Mouse (Mus musculus) liver, embryonic 14.5 days (tissue): ENCODE measurements around the gene Cd274. TPM values are rescaled to one million over a fixed set of nuclear protein-coding genes. Genes with fewer than 3 reads are reported as not detected.

Experiments used
- ATAC-seq: fragments of 200-750 bp; cut with Nextera tagmentation; 2 replicates; pipeline ENCODE4 v1.8.0; 2017; ENCODE audit warnings: moderate number of reproducible peaks, mild to moderate bottlenecking, moderate library complexity; ENCODE audit not compliant: insufficient read depth
- DNase-seq, 3 experiments: peaks; one replicate each; pipeline ENCODE4 v3.0.0-alpha.2; 2012 to 2013; ENCODE audit warnings: low read depth in 3 of 3, low spot score in 3 of 3
- H3K27ac ChIP-seq: fragments of 300-500 bp; sonication (generic); 2 replicates; pipeline ENCODE4 v1.5.1; 2014; ENCODE audit warnings: moderate library complexity, mild to moderate bottlenecking, control low read depth, inconsistent platforms
- H3K27me3 ChIP-seq: fragments of 300-500 bp; sonication (generic); 2 replicates; pipeline ENCODE4 v1.6.1; 2014; ENCODE audit warnings: mild to moderate bottlenecking, low read length, moderate library complexity; ENCODE audit not compliant: control insufficient read depth, insufficient read depth
- H3K36me3 ChIP-seq: fragments of 300-500 bp; sonication (generic); replicated peaks from 2 replicates; pipeline ENCODE4 v1.6.1; 2014; ENCODE audit warnings: low read depth; ENCODE audit not compliant: control insufficient read depth, insufficient read depth
- H3K4me1 ChIP-seq, 2 experiments: fragments of 200-500 bp in 1 of 2; fragments of 300-500 bp in 1 of 2; sonication (generic) in 1 of 2; replicated peaks; 2 replicates each; pipeline ENCODE4 v1.6.1; 2012 to 2014; ENCODE audit warnings: antibody characterized with exemption in 1 of 2, inconsistent platforms in 1 of 2, low read length in 1 of 2; ENCODE audit not compliant: control insufficient read depth in 2 of 2, insufficient read depth in 2 of 2
- H3K4me2 ChIP-seq: fragments of 300-500 bp; sonication (generic); 2 replicates; pipeline ENCODE4 v1.6.1; 2014; ENCODE audit warnings: low read depth, mild to moderate bottlenecking, control low read depth, moderate library complexity
- H3K4me3 ChIP-seq, 2 experiments: fragments of 200-500 bp in 1 of 2; fragments of 300-500 bp in 1 of 2; sonication (generic) in 1 of 2; 2 replicates each; pipeline ENCODE4 v1.5.1; 2012 to 2014; ENCODE audit warnings: low read depth in 2 of 2, low read length in 2 of 2, mild to moderate bottlenecking in 2 of 2, control low read depth in 1 of 2, inconsistent platforms in 1 of 2, moderate library complexity in 1 of 2; ENCODE audit not compliant: insufficient read depth in 1 of 2
- H3K9ac ChIP-seq: fragments of 300-500 bp; sonication (generic); replicated peaks from 2 replicates; pipeline ENCODE4 v1.6.1; 2014; ENCODE audit warnings: mild to moderate bottlenecking, control low read depth, moderate library complexity
- H3K9me3 ChIP-seq: fragments of 300-500 bp; sonication (generic); 2 replicates; pipeline ENCODE4 v1.6.1; 2016; ENCODE audit warnings: low read length, mixed read lengths; ENCODE audit not compliant: control insufficient read depth
- CTCF ChIP-seq: IDR thresholded peaks from 2 replicates; pipeline ENCODE4 v1.5.1; 2016; ENCODE audit warnings: antibody characterized with exemption, low read depth, control low read depth
- EP300 ChIP-seq: IDR thresholded peaks from 2 replicates; pipeline ENCODE4 v1.6.1; 2016; ENCODE audit warnings: antibody characterized with exemption, low read depth
- WGBS: fragments of 180-500 bp; shearing (Covaris S2); extraction: QIAGEN DNeasy Blood & Tissue Kit; methylation state at CpG from one replicate; pipeline ENCODE4 v1.1.7; 2014; ENCODE audit not compliant: insufficient replicate concordance; 5-methylcytosine and 5-hydroxymethylcytosine counted together
- polyA plus RNA-seq, 2 experiments: library from polyadenylated mRNA; depleted of rRNA in 1 of 2; stranded (reverse) in 1 of 2; unstranded in 1 of 2; fragments of >200 nt; fragmentation: Nextera tagmentation in 1 of 2; extraction: Ambion mirVana in 1 of 2; gene quantifications; 2 replicates each; pipeline versions ENCODE4 v1.2.1 to v1.2.3; 2012 to 2014

Cd274 gene
- polyA plus RNA-seq, 2 experiments, result 0.10 to 0.75 TPM

GRCm38 (mm10) chr19:29326396-29326795, 40.9 kb upstream of the Cd274 start:
- TF ChIP-seq CTCF (no peak), EP300 (no peak)
- ATAC-seq, result no peak
- no peak for DNase-seq
- H3K4me1 ChIP-seq, result peaks cover 3 to 10% of the 10 kb centered on the region in 2 experiments; a peak in 3 of 4 replicates
- no peaks in the 10 kb centered on the region for H3K36me3 ChIP-seq
- no peak overlapping the region for H3K4me2 ChIP-seq
- H3K4me3 ChIP-seq, result no peak overlapping the region
- no peak overlapping the region for H3K27ac ChIP-seq
- H3K9ac ChIP-seq, result no peak overlapping the region
- H3K27me3 ChIP-seq, result 0 out of 2 replicates have a peak, but pooled peaks cover 2% of the 10 kb centered on the region
- 88% methylated on average over 4 of the region's 4 CpGs for WGBS
- H3K9me3 ChIP-seq, result no peaks in the 10 kb centered on the region

DNA sequence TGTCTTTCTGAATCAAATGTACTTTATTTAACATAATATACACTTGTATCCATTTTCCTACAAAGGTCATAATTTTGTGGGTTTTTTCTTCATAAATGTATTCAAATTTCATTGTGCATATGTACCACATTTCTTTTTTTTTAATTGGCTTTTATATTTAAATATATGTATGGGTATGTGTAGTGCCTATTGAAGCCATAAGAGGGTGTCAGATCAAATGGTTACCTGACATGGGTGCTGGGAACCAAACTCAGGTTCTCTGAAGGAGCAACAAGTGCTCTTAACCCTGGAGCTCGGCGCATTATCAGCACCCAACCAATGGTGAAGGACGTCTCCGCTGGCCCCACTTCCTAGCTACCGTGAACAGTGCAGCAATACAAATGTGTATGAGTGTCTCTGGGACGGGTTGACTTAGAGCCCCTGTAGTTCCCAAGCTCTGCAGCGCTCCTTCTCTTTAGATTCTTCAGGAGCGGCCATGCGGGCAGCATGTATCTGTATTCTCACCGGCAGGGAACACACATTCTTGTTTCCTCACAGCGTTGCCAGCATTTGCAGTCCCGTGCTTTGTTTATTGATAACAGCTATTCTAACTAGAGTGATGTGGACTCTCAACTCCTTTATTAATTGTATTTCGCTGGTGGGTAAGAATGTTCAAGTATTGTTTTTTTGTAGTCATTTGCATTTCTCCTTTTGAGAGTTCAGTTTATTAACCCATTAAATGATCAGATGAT, 40.3 kb upstream of the Cd274 start:
- no peak overlapping the region for H3K9ac ChIP-seq
- 0 out of 2 replicates have a peak, but pooled peaks cover 2% of the 10 kb centered on the region for H3K27me3 ChIP-seq
- no peak overlapping the region for H3K4me3 ChIP-seq
- H3K9me3 ChIP-seq, result no peaks in the 10 kb centered on the region
- WGBS, result 72% methylated on average over 13 of the region's 13 CpGs
- TF ChIP-seq CTCF (no peak), EP300 (no peak)
- no peak for ATAC-seq
- no peak overlapping the region for H3K27ac ChIP-seq
- H3K4me1 ChIP-seq, result peaks cover 3 to 10% of the 10 kb centered on the region in 2 experiments; a peak in 3 of 4 replicates
- no peaks in the 10 kb centered on the region for H3K36me3 ChIP-seq
- H3K4me2 ChIP-seq, result no peak overlapping the region
- no peak for DNase-seq

GRCm38 (mm10) chr19:29334068-29334745, 33.0 kb upstream of the Cd274 start, which contains the start of gene Rln1:
TSS of gene Rln1 (minus strand) at chr19:29334670.
- peak within 1 kb of the TSS; percentile 38 for H3K4me2 ChIP-seq
- no peaks in the 10 kb centered on the region for H3K4me1 ChIP-seq
- H3K9me3 ChIP-seq, result no peaks in the 10 kb centered on the region
- DNase-seq (no peak), ATAC-seq (no peak)
- peak within 1 kb of the TSS; percentile 4 to 13; a peak in 1 of 4 replicates for H3K4me3 ChIP-seq
- 6% methylated on average over 23 of the region's 23 CpGs for WGBS
- peaks cover 24% of the 10 kb centered on the region for H3K27me3 ChIP-seq
- no peak within 1 kb of the TSS for H3K27ac ChIP-seq
- H3K36me3 ChIP-seq, result no peaks in the 10 kb centered on the region
- no peak within 1 kb of the TSS for H3K9ac ChIP-seq
- TF ChIP-seq CTCF (no peak), EP300 (no peak)

DNA sequence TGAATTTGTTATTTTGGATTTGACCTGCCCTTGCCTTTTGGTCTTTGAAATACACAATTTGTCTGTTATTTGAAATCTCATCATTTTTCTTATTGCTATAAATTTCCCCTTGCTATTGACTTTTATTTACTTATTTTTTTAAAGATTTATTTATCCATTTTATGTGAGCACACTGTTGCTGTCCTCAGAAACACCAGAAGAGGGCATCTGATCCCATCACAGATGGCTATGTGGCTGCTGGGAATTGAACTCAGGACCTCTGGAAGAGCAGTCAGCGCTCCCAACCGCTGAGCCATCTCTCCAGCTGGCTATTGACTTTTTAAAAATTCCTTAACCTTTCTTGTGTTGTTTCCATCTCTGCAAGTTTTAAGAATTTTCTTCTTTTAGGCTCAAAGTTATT, 30.6 kb upstream of the Cd274 start:
- Histone ChIP-seq H3K4me3 (no peak overlapping the region), H3K27ac (no peak overlapping the region), H3K27me3 (peaks cover 24% of the 10 kb centered on the region), H3K36me3 (no peaks in the 10 kb centered on the region), H3K4me1 (no peaks in the 10 kb centered on the region), H3K9ac (no peak overlapping the region), H3K9me3 (no peaks in the 10 kb centered on the region), H3K4me2 (no peak overlapping the region)
- 71% methylated on average over 2 of the region's 2 CpGs for WGBS
- TF ChIP-seq EP300 (no peak), CTCF (0 out of 2 replicates have a peak, but pooled peaks have one; percentile 5)
- DNase-seq, result no peak
- no peak for ATAC-seq

GRCm38 (mm10) chr19:29341029-29341428, 26.2 kb upstream of the Cd274 start:
- Histone ChIP-seq H3K9me3 (no peaks in the 10 kb centered on the region), H3K4me1 (no peaks in the 10 kb centered on the region), H3K9ac (no peak overlapping the region), H3K27me3 (no peaks in the 10 kb centered on the region), H3K27ac (no peak overlapping the region), H3K36me3 (no peaks in the 10 kb centered on the region), H3K4me2 (no peak overlapping the region), H3K4me3 (no peak overlapping the region)
- WGBS, result 47% methylated on average over 4 of the region's 4 CpGs
- DNase-seq (no peak), ATAC-seq (no peak)
- TF ChIP-seq EP300 (no peak), CTCF (no peak)
